Comparison of ENCODE assay signal across 8 mouse cellular contexts in the genomic region with DNA sequence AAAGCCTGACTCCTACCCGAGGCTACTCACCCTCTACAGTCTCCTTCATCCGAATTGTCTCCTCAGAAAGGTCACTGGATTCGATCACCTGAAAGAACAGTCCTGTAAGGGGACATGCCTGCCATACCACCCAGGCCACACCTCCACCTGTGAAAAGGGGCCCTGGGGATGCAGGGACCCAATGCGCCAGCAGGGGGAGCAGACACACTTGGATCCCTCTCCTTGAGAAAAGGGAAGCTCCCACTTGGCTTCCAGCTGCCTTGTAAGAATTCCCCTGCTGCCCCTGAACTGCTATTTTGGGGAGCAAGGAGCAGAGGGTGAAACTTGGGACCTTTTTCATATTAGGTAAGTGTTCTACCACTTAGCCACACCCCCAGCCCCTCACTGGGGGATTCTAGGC. TPM values are rescaled to one million over a fixed set of nuclear protein-coding genes. Genes with fewer than 3 reads are reported as not detected.
DNase-seq lines count a peak whose midpoint lies in the region; ATAC-seq lines count a peak whose summit lies in the region.

No protein-coding gene starts in this region.

- H3K9ac ChIP-seq in hindbrain, embryonic 16.5 days (ENCODE audit: low read depth, low read length), result no peak overlapping the region

- WGBS in hindbrain, embryonic 10.5 days, result 83% methylated on average over 4 of the region's 4 CpGs
- 77% methylated on average over 4 of the region's 4 CpGs for WGBS in hindbrain, embryonic 16.5 days

- no peak for ATAC-seq in hindbrain, embryonic 16.5 days
- ATAC-seq in monocyte, adult 5-6 weeks (replicated peaks; ENCODE audit: insufficient number of reproducible peaks, low FRiP score, low TSS enrichment, poor library complexity, severe bottlenecking), result 0 out of 2 replicates have a peak, but pooled peaks have one; percentile 42

- DNase-seq in hindbrain, embryonic 10.5 days (ENCODE audit: low spot score), result peak; percentile 32
- peak; percentile 78 for DNase-seq in CD4-positive, CD25-positive, alpha-beta regulatory T cell, adult 2 months (ENCODE audit: low read depth, low spot score)
- DNase-seq in adrenal gland, adult 2 months, result peak; percentile 66
- peak; percentile 29 for DNase-seq in embryo, embryonic 11 days
- peak; percentile 60 to 82 for DNase-seq in kidney, postnatal 36 days
- peak; percentile 63 for DNase-seq in thymus, postnatal 25 days

- peaks cover 99% of the 10 kb centered on the region for H3K36me3 ChIP-seq in hindbrain, embryonic 10.5 days
- H3K36me3 ChIP-seq in hindbrain, embryonic 16.5 days (ENCODE audit: control insufficient read depth, insufficient read depth, low read length), result peaks cover 59% of the 10 kb centered on the region

- H3K27ac ChIP-seq in hindbrain, embryonic 10.5 days, result no peak overlapping the region
- H3K27ac ChIP-seq in hindbrain, embryonic 16.5 days (ENCODE audit: low read depth, low read length), result no peak overlapping the region

- H3K27me3 ChIP-seq in hindbrain, embryonic 10.5 days (ENCODE audit: insufficient read depth, poor library complexity, severe bottlenecking), result no peaks in the 10 kb centered on the region
- no peaks in the 10 kb centered on the region for H3K27me3 ChIP-seq in hindbrain, embryonic 16.5 days (replicated peaks; ENCODE audit: control insufficient read depth, insufficient read depth, low read length)

- no peak overlapping the region for H3K4me3 ChIP-seq in hindbrain, embryonic 10.5 days
- no peak overlapping the region for H3K4me3 ChIP-seq in hindbrain, embryonic 16.5 days (ENCODE audit: low read length)

- no peak overlapping the region for H3K4me2 ChIP-seq in hindbrain, embryonic 16.5 days (ENCODE audit: low read length)

- no peaks in the 10 kb centered on the region for H3K9me3 ChIP-seq in hindbrain, embryonic 10.5 days
- no peaks in the 10 kb centered on the region for H3K9me3 ChIP-seq in hindbrain, embryonic 16.5 days (ENCODE audit: control insufficient read depth, low read length)

- 0 out of 2 replicates have a peak, but pooled peaks cover 3% of the 10 kb centered on the region for H3K4me1 ChIP-seq in hindbrain, embryonic 10.5 days (replicated peaks)
- no peaks in the 10 kb centered on the region for H3K4me1 ChIP-seq in hindbrain, embryonic 16.5 days (ENCODE audit: control insufficient read depth, insufficient read depth, low read depth, low read length)

RNA-seq across cellular contexts. Expression of gene Gtf2ird1, which starts 43.5 kb away (rescaled TPM):
- 84.8 and 91.6 TPM in 2 replicates for polyA plus RNA-seq in hindbrain, embryonic 10.5 days (2016; fragmentation: Nextera tagmentation; extraction: Ambion mirVana)
- polyA plus RNA-seq in hindbrain, embryonic 16.5 days (2015; fragmentation: Nextera tagmentation; extraction: Ambion mirVana), result 49.3 and 67.3 TPM in 2 replicates
- 10 to 100 TPM; 51.6 to 66.0 TPM for total RNA-seq in adrenal gland, adult 2 months (2021)
- polyA plus RNA-seq in adrenal gland, adult 2 months (2012; rRNA removed), result 21.2 and 21.3 TPM in 2 replicates
- total RNA-seq in monocyte, adult 5-6 weeks (2017), result 2.0 to 2.8 TPM (median 2.4 TPM) in 3 replicates

RNA-seq across cellular contexts. Expression of gene Clip2, which starts 52.2 kb away (rescaled TPM):
- 6.0 and 8.1 TPM in 2 replicates for polyA plus RNA-seq in hindbrain, embryonic 10.5 days (2016; fragmentation: Nextera tagmentation; extraction: Ambion mirVana)
- 14.4 and 15.8 TPM in 2 replicates for polyA plus RNA-seq in hindbrain, embryonic 16.5 days (2015; fragmentation: Nextera tagmentation; extraction: Ambion mirVana)
- 10 to 100 TPM; 13.3 to 21.5 TPM for total RNA-seq in adrenal gland, adult 2 months (2021)
- 15.1 and 16.8 TPM in 2 replicates for polyA plus RNA-seq in adrenal gland, adult 2 months (2012; rRNA removed)
- total RNA-seq in monocyte, adult 5-6 weeks (2017), result 18.2 to 30.1 TPM (median 20.4 TPM) in 3 replicates

RNA-seq across cellular contexts. Expression of gene Syna, which starts 59.9 kb away (rescaled TPM):
- 0.09 and 0.12 TPM in 2 replicates for polyA plus RNA-seq in hindbrain, embryonic 10.5 days (2016; fragmentation: Nextera tagmentation; extraction: Ambion mirVana)
- 0.22 and 0.45 TPM in 2 replicates for polyA plus RNA-seq in hindbrain, embryonic 16.5 days (2015; fragmentation: Nextera tagmentation; extraction: Ambion mirVana)
- not detected for total RNA-seq in adrenal gland, adult 2 months (2021)
- polyA plus RNA-seq in adrenal gland, adult 2 months (2012; rRNA removed), result 0.04 TPM in 1 of 2 replicates, not detected in the other
- not detected in 3 replicates for total RNA-seq in monocyte, adult 5-6 weeks (2017)
